Mouse (Mus musculus): ENCODE results near the gene Gm21883.
"Not testable (repeated sequence)": the region's sequence is repeated elsewhere in the genome, so short reads cannot be mapped to it uniquely, and the experiment has no call there.

Gene Gm21883

DNA sequence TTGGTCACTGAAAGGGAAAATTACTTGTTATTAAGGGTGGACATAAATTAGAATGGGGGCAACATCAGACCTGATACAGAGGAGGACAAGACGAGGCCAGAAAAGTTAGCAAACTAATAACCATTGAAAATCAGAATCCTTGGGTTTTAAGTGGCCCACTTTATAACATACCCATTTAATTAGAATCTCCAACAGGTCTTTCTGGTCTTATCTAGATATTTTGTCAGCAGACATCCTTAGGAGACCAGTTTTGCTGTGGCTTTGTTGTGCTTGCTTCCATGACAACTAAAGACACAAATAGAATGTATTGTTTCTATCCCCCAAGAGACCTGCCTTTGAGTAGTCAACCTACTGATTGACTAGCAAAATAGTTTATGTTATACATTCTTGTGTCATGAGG lies at the start of gene Gm21883:
Gm21883 (minus strand) TSS at position 101 of the 400 bp plus-strand sequence.
- DNase-seq (ENCODE audit: low spot score in 2 of 2) = not testable (repeated sequence)

DNA sequence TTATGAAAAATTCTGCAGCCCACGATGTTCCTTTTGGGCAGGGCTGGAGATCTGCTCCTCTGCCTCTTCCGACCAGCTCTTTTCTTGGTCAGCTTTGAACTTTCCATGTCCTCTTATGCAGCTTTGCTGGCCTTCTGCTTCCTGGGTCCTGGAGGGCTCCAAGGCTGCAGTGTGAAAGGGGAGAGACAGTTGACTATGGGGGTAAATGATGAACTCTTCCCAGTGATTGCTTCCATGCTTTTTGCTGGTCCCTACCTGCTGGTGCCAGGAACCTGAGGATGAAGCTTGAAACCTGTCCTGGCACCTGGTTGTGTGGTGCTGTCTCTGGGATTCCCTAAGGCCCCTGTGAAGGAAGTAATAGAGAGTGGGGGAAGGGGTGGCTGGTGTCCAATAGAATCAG lies 44.7 kb upstream of the Gm21883 start, which contains the start of gene Spin2e:
Spin2e (minus strand) TSS at position 101 of the 400 bp plus-strand sequence.
- DNase-seq (ENCODE audit: low spot score in 2 of 2) = not testable (repeated sequence)
